Mouse (Mus musculus) heart, adult 11 months (tissue): ENCODE measurements around the gene Ftsj1.

Source experiments
- DNase-seq: peaks from one replicate; pipeline ENCODE4 v3.0.0; 2022

Ftsj1 gene

DNA sequence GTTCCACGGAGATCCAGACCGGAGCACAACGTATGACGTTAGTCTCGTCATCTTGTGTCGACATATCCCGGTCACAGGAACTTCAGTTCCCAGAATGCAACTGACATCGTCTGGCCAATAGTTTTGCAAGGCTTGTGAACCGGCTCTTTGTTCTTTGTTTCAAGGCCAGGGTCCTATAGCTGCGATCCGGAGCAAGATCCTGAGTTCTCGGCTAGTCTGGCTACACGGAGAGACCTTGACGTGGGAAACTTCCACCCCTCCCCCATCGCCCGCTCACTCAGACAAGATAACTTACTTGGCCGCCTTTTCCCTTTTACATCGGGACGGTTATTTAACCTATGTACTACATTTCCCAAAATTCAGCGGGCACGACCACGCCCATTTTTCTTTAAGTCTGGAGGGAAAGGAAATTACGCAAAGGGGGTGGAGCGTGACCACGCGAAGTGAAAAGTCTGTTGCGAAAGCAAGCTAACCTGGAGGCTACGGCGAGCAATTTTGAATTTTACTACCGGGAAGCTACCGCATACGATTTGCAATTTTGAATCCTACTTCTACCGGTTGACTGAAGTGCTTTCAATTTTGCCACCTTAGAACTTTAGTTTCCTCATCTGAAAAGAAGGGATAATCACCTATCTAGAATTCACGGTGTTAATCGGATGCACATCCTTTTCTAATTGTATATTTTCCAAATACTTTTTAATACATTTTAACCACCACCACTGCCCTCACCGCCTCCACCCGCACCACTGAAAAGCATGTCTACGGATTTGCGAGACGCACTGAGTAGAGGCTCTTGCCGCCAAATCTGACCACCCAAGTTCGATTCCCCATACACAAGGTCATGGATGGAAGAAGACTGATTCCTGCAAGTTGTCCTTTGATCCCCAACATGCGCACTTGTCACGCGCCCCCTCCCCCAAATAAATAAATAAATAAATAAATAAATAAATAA is at the start of gene Ftsj1:
Gene Ftsj1, minus strand, starts transcription at position 73 of the 952 bp plus-strand sequence.
- DNase-seq = peak; percentile 98

DNA sequence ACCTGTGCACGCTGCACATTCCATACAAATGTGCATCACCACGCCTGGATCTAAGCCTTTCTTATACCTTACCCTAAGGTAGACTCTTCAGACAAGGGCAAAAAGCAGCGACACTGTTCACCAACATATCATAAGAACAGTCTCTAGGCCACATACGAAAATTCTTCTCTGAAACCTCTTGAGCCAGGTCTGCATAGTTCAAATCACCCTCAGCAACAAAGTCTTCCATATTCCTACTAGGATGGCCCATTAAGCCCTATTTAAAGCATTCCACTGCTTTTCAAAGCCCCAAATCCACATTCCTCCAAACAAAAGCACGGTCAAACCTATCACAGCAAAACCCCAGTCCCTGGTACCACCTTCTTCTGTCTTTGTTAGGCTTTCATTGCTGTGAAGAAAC is 36.4 kb upstream of the Ftsj1 start:
- DNase-seq = no peak

DNA sequence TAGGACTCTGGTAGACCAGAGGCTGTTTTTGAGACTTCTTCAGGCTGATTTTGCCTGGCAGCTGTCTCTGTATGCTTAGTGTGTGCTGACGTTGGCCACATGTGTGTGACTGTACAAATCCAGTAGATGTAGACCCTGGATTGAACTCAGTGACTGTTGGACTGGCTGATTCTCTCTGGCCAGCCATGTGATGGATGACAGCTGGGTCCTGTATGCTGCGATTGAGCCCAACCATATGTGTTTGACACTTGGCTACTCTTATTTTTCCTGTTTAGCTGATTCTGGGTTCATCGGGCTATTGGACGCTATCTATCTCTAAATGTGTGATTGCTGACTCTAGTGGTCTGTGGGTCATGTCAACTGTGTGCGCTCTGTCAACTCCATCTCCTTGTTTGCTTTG is 21.9 kb upstream of the Ftsj1 start:
- DNase-seq = no peak

DNA sequence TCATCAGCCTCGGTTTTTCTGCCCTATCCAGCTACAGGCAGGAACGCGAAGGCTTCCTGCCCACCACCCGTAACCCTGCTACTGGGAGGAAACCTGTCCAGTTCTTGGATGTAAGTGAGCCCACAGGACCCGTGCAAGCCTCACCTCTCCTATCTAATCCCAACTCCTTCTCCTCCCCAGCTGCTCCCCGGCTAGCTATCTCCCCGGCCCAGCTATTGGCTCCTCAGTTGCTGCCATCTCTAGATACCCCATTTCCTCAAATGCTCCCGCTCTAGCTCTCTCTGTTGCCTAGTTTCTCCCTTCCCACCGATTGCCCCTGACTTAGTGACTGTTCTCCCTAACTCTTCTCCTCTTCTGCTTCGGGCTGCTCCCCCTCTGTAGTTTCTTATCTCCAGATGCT is 19.8 kb upstream of the Ftsj1 start:
- no peak for DNase-seq

DNA sequence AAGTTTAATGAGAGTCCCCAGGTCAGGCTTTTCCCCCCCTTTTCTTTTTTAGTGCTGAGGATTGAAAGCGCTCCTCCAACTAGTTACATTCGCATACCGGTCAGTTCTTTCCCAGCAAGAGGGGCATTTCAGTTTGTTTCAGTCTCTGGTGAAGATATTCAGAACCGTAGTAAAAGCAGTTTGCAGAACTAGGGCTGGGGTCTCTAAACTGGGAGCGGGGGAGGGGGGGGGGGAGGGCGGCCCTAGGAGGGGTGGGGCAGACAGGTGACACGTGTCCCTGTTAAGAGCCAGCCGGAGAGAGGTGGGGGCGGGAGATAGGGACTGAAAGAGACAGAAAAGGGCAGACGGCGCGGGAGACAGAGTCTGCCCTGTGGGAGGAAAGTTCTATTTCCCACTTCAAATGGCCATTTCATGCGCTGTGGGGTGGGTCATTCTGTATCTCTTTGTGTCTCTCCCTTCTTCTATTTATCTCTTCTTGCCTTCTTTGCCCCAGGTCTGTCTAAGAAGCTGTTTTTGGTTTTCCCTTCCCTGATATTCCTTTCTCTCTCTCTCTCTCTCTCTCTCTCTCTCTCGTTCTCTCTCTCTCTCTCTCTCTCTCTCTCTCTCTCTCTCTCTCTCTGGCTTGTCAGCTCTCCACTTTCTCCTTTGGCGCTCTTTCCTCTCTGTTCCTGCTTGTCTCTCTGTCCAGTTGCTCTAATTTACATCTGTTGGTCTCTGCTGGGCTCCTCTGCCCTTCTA is 19.0 kb upstream of the Ftsj1 start, which contains the start of gene Slc38a5:
Gene Slc38a5, plus strand, starts transcription at position 51 of the 738 bp plus-strand sequence.
- DNase-seq = no peak

DNA sequence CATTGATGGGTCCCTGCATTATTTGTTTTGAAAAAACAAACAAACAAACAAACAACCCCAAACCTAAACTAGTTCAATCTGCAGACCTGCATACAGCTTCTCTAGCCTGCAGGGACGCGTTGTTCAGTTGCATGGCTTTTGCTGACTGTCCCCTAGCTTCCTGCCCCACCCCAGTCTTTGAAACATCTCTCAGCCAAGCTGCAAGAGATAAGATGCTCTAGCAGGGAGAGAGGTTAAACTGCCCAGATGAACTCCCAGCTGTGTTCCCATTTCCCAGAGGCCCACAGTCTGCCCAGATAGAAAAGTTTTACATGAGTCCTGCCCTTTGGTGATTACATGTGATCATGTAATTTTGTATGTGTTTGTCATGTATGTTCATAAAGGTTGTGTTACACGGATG is 12.0 kb upstream of the Ftsj1 start:
- no peak for DNase-seq

DNA sequence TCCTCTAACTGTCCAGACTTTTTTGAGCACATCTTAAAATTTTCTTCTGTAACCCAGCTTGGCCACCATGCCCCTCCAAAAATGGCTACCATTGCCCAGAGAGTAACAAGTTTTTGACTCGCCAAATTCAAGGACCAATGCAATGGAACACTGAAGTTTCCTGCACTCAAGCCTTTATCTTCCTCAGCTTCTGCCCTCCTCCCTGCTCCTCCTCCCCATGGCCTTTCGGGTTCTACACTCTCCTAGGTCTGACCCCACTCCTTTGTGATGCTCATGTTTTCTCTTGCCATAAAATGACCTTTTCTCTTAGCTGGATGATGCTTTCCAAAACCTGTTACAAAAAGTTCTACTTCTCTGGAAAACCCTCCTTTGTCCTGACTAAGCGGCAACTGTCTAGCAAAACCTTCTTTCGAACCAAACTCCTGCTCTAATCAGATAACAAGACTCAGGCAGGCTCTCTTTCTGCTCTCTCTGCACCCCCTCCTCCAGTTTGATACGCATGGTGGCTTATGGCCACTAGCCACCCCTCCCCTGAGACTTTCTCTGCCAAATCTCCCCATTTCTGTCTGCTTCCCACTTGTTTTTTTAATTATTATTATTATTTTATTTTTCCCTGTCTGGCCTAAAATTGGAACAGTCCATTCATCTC is 11.1 kb upstream of the Ftsj1 start:
- no peak for DNase-seq

DNA sequence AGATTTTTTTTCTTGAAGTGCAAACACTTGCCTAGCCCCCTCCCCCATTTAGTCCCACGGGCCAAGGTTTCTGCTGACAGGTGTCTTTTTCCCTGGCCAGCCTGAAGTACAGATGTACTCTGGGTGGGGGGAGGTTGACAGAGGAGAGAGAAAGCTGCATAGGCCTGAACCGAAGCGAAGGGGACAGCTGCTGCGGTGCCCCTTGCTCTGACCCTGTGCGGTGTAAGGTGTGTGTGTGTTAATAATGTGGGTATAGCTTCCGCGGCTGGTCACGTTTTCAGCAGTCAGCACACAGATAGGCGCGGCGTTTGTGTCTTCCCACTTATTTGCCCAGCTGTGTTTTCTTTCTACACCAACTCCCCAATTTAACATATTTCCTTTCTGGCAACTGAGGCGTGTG is 7.3 kb upstream of the Ftsj1 start:
- no peak for DNase-seq

DNA sequence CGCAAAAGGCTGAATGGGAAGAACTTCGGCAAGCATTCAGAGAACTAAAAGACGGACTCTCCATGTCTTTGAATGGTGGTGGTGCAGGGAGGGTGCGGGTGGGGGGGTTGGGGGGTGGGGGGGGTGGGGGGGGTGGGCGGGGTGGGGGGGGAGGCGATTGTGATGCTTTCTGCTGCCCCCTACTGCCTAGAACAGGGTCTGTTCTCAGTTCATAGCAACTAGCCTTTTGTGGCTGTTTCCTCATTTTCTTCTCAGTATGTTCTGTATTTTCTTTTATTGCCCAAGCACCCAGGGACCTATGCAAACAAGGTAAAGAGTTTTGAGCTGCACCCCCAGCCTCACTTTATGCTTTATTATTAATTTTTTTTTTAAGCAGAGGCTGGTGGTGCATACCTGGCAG is 3.6 kb upstream of the Ftsj1 start:
- DNase-seq = no peak

DNA sequence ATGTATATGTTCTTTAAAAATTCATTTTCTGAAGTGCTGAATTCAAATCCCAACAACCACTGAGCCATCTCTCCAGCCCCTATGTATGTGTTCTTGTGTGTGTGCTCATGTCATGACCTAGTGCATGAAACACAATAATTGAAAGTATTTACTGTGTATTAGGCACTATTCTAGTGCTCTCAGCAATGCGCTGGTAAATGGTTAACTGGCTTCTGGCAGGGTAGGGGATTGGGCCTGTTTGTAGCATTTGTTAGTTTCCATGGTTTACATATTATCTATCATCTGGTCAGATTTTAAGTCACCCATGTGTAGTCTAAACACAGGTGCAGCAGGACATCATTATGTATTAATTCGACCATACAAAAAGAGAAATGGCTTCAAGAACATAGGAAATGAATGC is 1.5 kb upstream of the Ftsj1 start:
- no peak for DNase-seq

DNA sequence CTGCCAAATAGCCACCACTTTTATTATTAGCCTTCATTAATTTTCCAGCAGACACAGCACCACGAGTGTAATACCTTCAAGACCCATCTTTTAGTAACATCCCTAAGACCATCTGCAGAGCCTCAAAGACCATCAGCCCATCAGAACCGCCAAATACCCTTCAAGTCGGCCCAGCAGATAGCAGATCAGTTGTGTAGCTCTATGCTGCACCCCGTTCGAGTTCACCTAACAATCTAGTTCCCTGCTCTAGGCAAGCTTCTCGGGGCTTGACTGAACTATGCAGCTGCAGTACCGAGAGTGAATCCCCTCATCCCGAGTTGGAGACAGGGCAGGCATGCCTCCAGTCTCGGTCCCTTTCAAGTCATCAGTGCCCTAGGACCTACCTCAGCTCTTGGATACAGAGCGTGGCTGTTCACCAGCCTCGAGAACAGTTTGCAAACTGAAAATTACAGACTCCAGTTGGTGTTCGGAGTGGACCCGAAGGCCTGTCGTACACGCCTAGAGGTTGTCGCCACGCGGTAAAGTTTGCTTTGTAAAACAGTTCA is 345 bp downstream of the Ftsj1 start:
- no peak for DNase-seq

DNA sequence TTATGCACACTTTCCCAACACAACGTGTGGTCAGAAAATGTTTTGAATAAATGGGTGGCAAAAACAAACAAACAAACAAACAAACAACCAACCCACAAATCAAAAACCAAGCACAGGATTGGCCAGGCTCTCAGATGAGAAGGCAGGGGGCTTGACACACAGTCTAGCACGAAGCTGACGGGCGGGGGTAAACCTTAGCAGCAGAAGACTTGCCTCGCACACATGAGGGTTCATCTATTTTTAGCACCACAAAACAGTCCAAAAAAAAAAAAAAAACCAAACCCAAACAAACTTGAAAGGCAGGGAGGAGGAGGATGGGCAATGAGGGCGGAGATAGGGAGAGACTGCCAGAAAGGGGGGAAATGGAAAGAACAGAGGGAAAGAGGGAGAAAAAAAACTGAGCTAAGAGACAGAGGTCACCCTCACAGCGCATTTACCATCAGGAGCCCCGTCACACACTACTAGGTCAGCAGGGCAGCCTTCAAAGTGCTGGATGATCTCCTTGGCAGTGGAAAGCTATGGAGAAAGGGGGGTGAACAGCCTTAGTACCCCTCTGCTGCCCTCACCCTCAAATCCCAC is 3.6 kb downstream of the Ftsj1 start:
- peak; percentile 30 for DNase-seq

DNA sequence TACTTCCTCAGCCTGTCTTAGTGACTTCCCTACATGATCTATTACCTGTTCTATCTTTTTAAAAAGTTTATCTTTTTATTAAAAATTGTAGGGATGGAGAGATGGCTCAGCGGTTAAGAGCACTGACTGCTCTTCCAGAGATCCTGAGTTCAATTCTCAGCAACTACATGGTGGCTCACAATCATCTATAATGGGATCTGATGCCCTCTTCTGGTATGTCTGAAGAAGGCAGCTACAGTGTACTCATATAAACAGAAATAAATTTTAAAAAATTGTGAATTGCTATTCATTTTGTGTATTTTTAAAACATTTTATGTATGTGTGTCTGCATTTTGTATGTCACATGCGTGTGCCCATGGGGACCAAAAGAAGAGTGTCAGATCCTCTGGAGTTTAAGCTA is 4.5 kb downstream of the Ftsj1 start:
- no peak for DNase-seq

DNA sequence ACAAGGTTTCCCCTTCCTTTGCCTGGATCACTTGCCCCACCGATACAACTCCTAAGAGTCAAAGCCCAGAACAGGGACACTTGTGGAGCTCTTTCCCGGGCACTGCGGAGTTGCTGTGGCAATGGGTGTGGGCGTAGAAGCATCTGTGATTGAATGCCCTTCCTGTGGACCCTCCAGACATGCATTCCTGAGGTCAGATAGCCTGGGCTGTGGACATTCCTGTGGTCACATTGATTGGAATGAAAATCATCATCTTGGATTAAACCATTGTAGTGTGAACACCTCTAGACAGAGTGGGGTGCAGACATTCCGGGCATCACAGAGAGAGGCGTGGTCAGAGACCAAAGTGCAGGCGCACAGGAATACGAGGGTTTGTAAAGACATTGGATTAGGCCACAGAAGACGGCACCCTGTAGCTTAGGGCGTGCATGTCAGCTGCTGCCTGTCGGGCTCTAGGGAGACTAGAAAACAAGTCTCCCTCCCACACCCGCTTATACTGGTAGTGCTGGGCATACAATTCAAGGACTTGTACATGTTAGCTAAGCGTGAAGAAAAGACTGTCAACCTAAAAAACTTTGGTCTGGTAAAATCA is 13.3 kb downstream of the Ftsj1 start:
- peak; percentile 74 for DNase-seq

DNA sequence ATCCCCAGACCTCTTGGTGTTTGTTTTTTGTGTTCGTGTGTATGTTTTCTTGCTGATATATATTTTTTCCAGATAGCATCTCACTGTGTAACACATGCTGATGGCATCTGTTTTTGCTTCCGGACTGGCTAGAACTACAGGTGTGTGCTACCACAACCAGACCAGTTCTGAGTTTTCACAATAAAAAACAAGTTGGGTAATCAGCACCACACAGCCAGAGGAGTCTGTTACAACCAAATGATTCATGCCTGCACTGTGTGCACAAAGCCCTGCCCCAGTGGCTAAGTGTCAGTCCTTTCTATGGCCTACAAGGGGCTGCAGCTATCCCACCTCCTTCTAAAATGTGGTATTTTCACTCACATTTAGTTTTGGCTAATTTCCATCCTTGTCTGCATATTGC is 15.5 kb downstream of the Ftsj1 start:
- DNase-seq = no peak

DNA sequence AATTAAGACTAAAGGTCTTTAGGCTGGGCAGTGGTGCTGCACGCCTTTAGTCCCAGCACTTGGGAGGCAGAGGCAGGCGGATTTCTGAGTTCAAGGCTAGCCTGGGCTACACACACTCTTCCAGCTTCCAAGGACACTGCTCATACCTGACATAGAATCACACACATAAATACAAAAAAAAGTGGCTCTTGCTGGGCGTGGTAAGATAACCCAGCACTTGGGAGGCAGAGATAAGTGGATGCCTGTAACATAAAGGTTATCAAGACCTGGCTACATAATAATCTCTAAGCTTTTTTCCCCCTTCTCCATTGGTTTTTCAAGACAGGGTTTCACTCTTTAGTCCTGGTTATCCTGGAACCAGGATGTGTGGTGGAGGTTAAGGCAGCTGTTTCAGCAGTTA is 18.6 kb downstream of the Ftsj1 start:
- DNase-seq = no peak

DNA sequence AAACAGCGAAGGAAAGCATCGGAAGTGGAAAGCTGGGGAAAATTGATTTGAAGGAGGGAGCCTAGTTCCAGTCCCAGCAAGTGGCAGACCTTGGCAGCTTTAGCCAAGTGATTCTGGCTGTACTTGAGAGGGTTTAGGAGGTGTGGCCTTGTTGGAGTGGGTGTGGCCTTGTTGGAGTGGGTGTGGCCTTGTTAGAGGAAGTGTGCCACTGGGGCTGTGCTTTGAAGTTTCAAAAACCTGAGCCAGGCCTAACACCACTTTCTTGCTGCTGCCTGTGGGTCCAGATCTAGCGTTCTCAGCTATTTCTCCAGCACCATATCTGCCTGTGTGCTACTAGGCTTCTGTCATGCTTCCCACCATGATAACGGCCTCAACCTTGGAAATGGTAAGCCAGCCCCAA is 21.9 kb downstream of the Ftsj1 start:
- no peak for DNase-seq

DNA sequence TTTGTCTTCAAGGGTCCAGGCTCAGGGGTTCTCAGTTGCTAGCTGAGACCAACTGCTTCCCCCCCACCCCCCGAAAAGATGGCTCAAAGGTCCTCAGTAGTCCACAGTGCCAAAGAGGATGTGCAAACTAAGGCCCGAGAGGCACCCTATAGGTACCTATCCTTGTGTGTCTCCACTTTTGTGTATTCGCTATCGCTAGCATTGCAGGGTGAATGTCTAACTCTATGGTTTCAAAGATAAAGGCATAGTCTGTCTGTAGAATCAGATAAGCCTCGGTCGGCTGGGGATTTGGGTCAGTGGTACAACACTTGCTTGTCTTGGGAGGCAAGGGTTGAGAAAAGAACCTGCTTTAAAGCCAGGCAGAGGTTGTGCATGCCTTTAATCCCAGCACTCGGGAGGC is 28.7 kb downstream of the Ftsj1 start:
- DNase-seq = no peak

DNA sequence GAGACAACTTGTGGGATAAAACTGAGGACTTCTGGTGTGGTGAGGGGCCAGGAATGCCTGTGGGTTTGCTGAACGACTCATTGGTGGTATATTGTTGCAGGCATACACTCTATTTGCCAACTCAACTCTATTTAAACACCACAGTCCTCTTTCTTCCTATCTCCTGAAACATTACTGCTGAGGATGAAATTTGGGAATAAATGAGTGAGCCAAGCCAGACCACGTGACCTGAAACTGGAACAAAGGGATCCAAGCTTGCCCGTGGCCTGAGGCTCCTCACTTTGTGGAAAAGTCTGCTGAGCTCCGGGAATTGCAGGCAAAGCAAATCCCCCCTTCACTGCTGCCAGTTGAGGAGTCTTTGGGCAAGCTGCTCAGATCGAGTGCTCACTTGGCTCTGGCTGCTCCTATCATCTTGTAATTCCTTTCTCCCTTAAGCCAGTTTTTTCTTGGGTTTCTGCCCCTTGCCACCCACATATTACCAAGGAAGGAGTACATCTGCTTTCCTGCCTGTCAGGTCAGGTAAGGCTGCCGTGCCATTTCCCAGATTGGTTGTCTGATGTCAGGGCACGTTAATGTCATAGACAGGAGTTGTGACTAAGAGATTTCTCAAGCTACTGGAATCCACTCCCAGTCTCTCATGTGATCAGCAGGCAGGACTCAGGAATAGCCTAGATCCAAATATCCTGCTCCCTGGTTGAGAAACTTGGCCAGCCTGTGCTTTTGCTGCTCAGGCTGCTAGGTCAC is 29.4 kb downstream of the Ftsj1 start:
- DNase-seq = peak; percentile 86

DNA sequence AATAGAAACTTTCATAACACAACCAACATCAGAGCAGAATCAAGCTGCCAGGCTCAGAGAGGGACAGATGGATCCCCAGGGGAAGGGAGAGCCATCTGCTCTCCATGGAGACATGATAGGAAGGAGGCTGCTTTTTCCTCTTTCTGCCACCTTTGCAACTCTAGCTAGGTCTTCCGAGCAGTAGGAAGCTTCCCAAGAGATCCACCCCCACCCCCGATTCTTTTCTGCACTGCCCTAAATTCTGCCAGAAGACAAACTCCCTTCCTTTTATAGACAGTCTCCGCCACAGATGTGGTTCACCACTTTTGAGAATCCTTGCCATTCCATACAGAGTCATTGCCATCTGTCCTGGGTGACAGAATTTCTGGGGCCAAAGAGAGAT is 29.9 kb downstream of the Ftsj1 start:
- no peak for DNase-seq

DNA sequence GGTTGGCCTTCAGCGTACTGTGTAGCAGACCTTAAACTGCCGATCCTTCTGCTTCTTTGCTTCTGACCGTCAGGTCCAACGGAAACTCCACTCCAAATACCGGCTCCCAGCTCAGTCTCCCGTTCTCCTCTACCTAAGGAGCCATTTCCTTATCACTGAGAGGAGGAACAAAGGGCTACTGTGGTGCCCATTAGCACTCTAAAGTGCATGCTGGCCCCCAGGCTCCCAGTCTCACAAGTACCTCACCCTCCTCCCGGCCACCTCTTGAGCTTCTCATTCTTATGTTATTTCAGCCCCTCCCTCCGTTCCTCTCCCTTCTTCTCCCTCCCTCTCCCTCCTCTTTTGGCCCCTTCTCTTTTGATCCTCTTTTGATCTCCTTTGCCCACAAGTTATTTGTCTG is 32.6 kb downstream of the Ftsj1 start:
- peak; percentile 62 for DNase-seq

DNA sequence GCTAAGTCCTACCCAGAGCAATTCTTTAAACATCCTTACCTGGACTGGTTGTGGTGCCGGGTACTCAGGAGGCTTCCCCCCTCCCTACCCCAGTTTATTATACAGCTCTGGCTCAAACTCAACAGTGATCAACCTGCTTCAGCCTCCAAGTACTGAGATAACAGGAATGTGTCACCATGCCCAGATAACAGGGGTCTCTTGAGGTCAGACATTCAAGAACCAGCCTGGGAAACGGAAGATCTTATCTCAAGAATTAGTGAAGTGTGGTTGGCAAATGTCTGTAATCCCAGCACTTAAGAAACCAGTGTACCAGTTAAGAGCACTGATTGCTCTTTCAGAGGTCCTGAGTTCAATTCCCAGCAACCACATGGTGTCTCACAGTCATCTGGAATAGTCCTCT is 34.1 kb downstream of the Ftsj1 start:
- DNase-seq = no peak
